Mouse (Mus musculus) E14TG2a.4 (cell line): ENCODE measurements around the gene Slc26a1.

Experiments used
- H3K27me3 ChIP-seq: 2 replicates; pipeline ENCODE4 v1.6.1; 2014; ENCODE audit warnings: low read length, control low read depth; ENCODE audit not compliant: insufficient read depth
- H3K36me3 ChIP-seq: 2 replicates; pipeline ENCODE4 v1.6.1; 2014; ENCODE audit warnings: low read length, control low read depth; ENCODE audit not compliant: insufficient read depth
- H3K4me1 ChIP-seq: replicated peaks from 2 replicates; pipeline ENCODE4 v1.6.1; 2014; ENCODE audit warnings: low read depth, low read length, control low read depth
- H3K4me3 ChIP-seq: replicated peaks from 2 replicates; pipeline ENCODE4 v1.5.1; 2014; ENCODE audit warnings: mild to moderate bottlenecking, low read length
- H3K9me3 ChIP-seq: 2 replicates; pipeline ENCODE4 v1.6.1; 2014; ENCODE audit warnings: low read length, control low read depth
- CTCF ChIP-seq: conservative IDR thresholded peaks from 2 replicates; pipeline ENCODE4 v1.5.1; 2014; ENCODE audit warnings: low read length
- NANOG ChIP-seq: IDR thresholded peaks from 2 replicates; pipeline ENCODE4 v1.6.1; 2014; ENCODE audit warnings: borderline replicate concordance, low read length, mixed read lengths
- POU5F1 ChIP-seq: IDR thresholded peaks from 2 replicates; pipeline ENCODE4 v1.6.1; 2014; ENCODE audit warnings: low read length, borderline replicate concordance

The Slc26a1 gene

DNA sequence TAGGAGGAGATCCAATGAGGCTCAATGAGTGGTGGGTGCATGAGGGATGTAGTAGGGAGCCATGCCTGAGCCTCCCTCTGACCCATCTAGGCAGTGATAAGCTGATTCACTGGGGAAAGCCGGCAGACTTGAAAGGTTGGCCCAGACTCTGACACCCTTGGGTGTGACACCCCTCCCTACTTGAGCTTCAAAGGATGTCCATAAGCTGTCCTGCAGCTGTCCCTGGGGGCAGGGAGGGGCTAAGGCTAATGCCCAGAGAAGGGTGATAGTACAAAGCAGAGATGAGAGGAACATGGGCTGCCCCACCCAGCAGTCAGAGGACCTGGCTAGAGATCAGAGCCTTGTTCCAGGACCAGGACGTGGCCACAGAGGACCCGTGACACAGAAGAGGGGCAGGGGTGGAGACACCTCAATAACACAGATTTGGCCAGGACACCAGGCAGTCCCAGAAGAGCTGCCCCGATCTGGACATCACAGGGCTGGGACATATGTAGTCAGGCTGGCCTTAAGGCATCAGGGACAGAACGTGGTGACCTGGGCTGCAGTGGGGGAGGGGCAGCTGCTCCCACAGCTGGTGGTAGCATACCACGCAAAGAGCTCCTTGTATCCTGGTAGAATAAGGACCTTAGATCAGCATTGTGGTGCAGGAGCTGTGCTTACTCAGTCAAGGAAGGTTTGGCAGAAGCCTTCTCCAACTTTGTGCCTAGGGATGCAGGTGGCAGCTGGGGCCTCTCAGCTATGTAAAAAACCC, 33.8 kb upstream of the Slc26a1 start:
- TF ChIP-seq CTCF (no peak), POU5F1 (no peak), NANOG (no peak)
- no peaks in the 10 kb centered on the region for H3K4me1 ChIP-seq
- 0 out of 2 replicates have a peak, but pooled peaks cover 4% of the 10 kb centered on the region for H3K9me3 ChIP-seq
- peaks cover 20% of the 10 kb centered on the region for H3K36me3 ChIP-seq
- H3K27me3 ChIP-seq, result no peaks in the 10 kb centered on the region; the same call in 1 of the 2 replicates
- no peak overlapping the region for H3K4me3 ChIP-seq

DNA sequence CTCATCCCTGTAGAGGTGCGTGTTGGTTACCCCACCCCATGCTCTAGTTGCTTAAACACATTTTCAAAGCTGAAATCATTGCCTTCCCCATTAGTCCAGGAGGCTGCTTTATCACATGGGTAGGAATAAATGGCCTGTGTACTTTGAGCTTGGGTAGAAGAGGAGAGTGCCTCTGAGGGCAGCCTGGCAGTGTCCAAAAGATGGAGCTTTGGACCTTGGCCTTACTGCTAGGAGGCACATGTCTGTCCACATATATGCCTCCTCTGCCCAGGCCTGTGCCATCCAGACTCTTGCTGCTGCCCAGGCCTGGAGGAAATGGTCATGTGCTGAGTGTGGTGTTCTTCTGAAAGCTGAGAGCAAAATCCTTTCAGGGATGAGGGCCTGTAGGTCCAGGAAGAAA, 33.0 kb upstream of the Slc26a1 start:
- no peaks in the 10 kb centered on the region for H3K27me3 ChIP-seq
- H3K9me3 ChIP-seq, result 0 out of 2 replicates have a peak, but pooled peaks cover under 1% of the 10 kb centered on the region
- peaks cover 20% of the 10 kb centered on the region for H3K36me3 ChIP-seq
- TF ChIP-seq NANOG, result no peak
- no peak for TF ChIP-seq CTCF
- no peak for TF ChIP-seq POU5F1
- peaks cover 6% of the 10 kb centered on the region for H3K4me1 ChIP-seq
- no peak overlapping the region for H3K4me3 ChIP-seq

DNA sequence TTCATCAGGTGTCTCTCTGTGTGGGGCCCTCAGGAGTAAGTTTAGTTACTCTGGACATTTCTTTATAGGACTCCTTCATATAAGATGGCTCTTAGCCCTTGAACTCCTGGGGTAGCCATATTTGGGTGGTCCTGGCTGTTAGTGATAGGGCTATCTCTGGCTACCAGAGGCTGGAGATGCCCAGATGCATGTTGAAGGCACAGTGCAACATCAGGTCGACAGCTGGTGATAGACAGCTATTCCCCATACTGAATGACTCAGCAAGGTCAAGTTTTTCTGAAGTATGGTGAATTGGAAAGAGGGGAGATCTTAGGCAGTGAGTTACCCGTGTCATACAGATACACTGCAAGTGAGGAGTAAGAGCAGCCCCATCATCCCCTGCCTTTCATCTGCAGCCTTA, 32.4 kb upstream of the Slc26a1 start:
- Histone ChIP-seq H3K9me3 (no peaks in the 10 kb centered on the region), H3K4me1 (peaks cover 10% of the 10 kb centered on the region)

DNA sequence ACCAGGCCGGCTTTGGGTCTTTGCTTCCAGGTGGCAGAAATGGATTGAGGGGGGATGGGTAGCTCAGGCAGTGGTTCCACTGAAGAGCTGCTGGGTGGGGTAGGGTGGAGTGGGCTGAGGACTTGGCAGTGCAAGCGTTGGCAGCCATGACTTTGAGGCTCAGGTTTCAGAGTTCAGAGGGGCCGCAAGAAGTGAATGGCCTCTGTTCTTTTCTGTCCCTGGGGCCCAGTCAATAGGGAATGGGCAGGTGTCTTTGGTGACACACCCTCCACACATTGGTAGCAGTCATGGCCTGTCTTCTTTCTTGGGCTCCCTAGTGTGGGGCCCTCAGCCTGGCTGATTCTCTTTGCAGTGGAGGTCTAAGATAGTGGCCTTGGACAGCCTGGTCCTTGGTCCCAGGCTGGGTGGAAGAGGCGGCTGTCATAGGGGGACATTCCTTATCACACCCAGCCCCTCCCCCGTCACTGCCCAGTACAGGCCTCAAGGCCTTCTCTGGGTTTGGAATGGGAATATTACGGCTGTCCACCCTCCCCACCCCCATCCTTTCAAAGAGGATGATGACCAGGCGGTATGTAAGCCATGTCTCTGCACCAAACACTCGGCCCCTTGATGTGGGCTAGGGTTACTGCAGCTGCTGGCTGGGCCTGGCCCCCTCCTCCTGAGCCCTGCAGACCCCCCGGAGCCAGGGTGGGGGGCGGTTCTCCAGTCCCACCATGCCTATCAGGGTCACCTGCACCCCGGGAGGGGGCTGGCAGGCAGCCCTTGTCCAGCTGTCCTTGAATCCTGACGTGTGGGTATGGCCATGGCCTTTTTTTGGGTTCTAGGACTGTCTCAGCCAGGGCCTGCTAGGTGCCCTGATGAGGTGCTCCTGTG, 28.6 kb upstream of the Slc26a1 start:
- Histone ChIP-seq H3K9me3 (no peaks in the 10 kb centered on the region), H3K36me3 (peaks cover 20% of the 10 kb centered on the region)
- TF ChIP-seq POU5F1 (no peak), CTCF (no peak), NANOG (no peak)

More for the DNA sequence above, 32.4 kb upstream of the Slc26a1 start:
- H3K4me3 ChIP-seq, result no peak overlapping the region
- TF ChIP-seq CTCF (no peak), NANOG (no peak), POU5F1 (no peak)
- peaks cover 20% of the 10 kb centered on the region for H3K36me3 ChIP-seq
- H3K27me3 ChIP-seq, result no peaks in the 10 kb centered on the region

DNA sequence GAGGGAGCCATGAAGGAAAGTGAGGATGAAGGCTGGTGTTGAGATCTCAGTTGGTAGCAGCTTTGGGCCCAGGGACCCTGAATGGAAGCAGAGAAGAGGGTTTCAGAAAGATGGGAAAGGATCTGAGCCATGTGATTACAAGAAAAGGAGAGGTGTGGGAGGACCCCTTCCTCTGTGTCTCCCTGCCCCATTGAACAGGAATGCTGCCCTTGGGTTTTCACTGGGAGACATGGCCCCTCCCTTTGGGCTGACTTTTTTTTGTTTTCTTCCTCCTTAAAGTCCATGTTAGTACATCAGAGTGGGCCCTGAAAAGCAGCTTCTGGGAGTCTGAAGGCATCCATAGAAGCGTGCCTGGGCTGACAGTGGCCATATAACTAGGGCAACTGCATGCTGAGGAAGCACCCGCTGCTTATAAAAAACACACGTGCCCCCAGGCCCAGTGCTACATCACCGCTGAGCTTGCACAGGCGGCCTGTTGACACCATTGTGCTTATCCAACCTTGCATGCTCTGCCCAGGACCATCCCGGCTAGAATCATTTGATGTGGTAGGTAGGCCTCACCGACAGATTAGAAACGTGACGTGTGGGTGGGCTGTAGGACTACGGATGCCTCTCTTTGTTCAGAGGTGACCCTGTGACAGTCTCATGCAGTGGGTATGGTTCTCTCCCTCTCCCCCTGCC, 26.1 kb upstream of the Slc26a1 start:
- no peak for TF ChIP-seq POU5F1
- no peak for TF ChIP-seq CTCF
- TF ChIP-seq NANOG, result no peak
- H3K4me3 ChIP-seq, result no peak overlapping the region
- no peaks in the 10 kb centered on the region for H3K9me3 ChIP-seq
- H3K4me1 ChIP-seq, result peaks cover 35% of the 10 kb centered on the region
- H3K27me3 ChIP-seq, result peaks cover 11% of the 10 kb centered on the region
- peaks cover 19% of the 10 kb centered on the region for H3K36me3 ChIP-seq

More for the DNA sequence above, 28.6 kb upstream of the Slc26a1 start:
- H3K4me3 ChIP-seq, result 0 out of 2 replicates have a peak overlapping the region, but pooled peaks have one; percentile 7
- H3K4me1 ChIP-seq, result peaks cover 25% of the 10 kb centered on the region
- H3K27me3 ChIP-seq, result no peaks in the 10 kb centered on the region

DNA sequence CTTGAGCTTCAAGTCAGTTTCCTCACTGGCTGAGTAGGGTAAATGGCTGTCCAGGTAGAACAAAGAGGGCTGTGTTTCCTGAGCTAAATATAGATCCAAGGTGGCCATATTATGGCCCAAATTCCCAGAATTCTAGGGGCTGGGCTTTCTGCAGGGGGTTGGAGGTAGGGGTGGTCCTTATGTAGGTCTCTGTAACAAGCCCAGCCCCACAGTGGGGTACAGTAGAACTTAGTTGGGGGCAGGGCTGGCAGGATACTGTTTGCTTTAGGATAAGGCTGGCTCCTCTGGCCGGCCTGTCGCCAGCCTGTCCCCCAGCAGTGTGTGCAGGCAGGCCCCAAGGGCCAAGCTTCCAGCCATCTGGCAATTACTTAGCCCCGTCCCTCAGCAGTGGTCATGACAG, 25.0 kb upstream of the Slc26a1 start:
- peaks cover 46% of the 10 kb centered on the region for H3K4me1 ChIP-seq
- H3K9me3 ChIP-seq, result no peaks in the 10 kb centered on the region
- peaks cover 7% of the 10 kb centered on the region for H3K36me3 ChIP-seq
- TF ChIP-seq NANOG (no peak), POU5F1 (no peak), CTCF (no peak)
- H3K27me3 ChIP-seq, result peaks cover 21% of the 10 kb centered on the region
- H3K4me3 ChIP-seq, result no peak overlapping the region

DNA sequence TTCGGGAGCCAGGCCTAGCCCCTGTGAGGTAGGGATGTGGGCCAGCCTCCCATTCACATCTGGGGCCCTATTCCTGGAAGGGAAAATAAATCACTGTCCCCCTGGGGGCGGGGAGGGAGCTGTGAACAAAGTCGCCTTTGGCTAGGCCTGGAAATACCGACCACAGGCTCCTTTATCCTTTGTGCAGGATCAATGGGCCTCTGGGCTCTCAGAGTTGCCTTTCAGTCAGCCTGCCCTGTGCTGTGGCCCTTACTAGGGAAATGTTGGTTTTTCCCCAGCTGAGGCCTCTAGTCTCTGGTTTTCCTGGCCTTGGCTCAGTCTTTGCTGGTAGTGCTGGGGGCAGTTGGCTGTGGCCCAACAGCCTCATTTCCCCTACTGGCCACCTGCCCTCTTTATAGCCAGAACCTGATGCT, 22.0 kb upstream of the Slc26a1 start:
- H3K4me3 ChIP-seq, result no peak overlapping the region
- TF ChIP-seq POU5F1 (no peak), CTCF (no peak), NANOG (no peak)
- H3K36me3 ChIP-seq, result no peaks in the 10 kb centered on the region
- no peaks in the 10 kb centered on the region for H3K9me3 ChIP-seq
- peaks cover 41% of the 10 kb centered on the region for H3K27me3 ChIP-seq
- H3K4me1 ChIP-seq, result peaks cover 50% of the 10 kb centered on the region

DNA sequence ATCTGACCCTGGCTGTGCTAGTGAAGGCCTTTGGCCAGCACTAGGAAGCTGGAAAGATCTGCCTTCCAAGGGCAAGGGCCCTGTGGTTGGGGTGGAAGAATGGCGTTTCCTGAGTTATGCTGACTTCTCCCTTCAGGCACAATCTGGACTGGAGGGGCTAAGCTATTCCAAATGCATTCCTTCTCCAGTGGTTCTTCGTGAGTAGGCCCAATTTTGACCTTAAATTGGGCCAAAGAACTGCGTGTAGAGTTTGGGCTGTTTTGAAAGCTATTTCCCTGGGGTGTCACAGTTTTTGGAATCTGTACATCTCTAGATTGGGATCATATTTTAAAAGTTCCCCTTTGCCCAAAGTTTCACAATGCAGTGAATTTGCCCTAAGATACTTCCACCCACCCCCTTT, 21.2 kb upstream of the Slc26a1 start:
- Histone ChIP-seq H3K9me3 (no peaks in the 10 kb centered on the region), H3K4me3 (no peak overlapping the region), H3K27me3 (peaks cover 48% of the 10 kb centered on the region), H3K36me3 (no peaks in the 10 kb centered on the region), H3K4me1 (peaks cover 55% of the 10 kb centered on the region)
- TF ChIP-seq NANOG (no peak), CTCF (no peak), POU5F1 (no peak)
